Mouse (Mus musculus) layer of hippocampus, adult 11-12 months (tissue): ENCODE results near the gene Tmem88.

Experiments used
- DNase-seq: peaks from one replicate; pipeline ENCODE4 v3.0.0; 2022; ENCODE audit warnings: low spot score

Tmem88 gene

DNA sequence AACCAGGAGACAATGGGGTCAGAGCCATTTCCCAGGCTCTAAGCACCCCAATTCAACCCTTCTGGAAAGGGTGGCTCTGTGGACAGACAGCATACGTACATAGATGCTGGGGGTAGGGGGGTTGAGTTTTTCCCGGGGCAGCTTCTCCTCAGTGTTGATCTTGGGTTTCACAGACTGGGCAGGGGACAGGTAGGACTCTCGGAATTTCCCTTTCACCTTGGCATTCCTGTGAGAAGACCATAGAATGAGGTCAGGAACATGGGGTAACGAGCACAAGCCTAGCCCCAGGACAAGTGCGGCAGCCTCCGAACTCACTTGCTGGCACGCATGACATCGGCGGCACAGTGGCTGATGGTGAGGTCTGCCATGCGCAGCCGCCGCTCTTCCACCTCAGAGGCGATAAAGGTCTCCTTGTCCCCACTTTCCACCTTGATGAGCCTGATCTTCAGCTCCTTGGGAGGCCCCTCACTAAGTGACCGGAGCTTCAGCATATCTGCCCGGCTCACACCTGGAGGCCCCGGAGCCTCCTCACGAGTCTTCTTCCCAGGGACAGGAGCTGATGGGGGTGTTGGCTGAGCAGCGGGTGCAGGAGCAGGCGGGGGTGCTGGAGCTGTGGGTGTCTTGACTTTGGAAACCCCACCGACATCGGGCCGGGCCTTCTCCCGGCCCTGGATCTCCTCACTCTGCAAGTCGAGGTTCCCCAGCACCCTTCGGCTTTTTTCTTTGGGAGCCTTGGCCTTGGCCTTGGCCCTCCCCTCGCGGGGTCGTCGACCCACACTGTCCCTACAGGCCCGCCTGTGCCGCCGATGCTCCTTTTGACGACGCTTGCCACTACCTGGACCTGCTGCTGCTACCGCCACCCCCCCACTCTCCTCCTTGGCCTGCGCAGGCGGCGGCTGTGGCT lies 5.9 kb upstream of the Tmem88 start:
- no peak for DNase-seq

GRCm38 (mm10) chr11:69401987-69402386 lies 4.0 kb upstream of the Tmem88 start:
- no peak for DNase-seq

- DNase-seq = peak; percentile 92
Measured at GRCm38 (mm10) chr11:69401210-69401637, 3.2 kb upstream of the Tmem88 start.

DNA sequence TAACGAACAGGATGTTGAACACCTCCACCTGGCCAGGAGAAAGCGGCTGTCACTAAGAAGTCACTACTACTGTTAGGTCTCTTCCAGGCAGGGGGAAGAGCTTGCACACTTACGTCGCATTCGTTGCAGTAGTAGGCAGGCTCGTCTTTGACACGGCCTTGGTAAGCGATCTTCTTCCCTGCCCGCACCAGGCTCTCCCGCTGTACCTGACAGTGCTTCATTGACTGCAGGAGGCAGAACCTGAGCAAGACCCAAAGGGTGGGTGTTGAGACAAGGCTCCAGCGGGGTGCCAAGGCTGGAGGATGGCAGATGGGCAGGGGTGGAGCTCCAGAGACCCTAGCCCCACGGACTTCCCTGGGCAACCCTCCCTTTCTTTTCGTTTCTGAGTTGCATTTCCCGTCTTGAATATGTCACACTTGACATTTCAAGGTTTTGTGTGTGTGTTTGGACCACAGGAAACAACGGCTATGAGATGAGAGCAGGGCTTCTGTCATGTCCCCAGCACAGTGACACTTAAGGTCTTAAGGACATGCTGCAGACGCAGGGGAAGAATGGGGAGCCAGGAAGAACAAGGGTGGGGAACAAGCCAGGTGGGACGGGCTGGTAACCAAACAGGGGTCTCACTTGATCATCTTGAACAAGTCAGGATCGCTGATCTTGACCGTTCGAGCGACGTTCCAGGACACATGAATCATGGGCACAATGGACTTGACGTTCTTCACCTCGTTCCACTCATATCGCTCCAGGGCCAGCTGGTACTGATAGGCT lies 2.2 kb upstream of the Tmem88 start:
- no peak for DNase-seq

DNA sequence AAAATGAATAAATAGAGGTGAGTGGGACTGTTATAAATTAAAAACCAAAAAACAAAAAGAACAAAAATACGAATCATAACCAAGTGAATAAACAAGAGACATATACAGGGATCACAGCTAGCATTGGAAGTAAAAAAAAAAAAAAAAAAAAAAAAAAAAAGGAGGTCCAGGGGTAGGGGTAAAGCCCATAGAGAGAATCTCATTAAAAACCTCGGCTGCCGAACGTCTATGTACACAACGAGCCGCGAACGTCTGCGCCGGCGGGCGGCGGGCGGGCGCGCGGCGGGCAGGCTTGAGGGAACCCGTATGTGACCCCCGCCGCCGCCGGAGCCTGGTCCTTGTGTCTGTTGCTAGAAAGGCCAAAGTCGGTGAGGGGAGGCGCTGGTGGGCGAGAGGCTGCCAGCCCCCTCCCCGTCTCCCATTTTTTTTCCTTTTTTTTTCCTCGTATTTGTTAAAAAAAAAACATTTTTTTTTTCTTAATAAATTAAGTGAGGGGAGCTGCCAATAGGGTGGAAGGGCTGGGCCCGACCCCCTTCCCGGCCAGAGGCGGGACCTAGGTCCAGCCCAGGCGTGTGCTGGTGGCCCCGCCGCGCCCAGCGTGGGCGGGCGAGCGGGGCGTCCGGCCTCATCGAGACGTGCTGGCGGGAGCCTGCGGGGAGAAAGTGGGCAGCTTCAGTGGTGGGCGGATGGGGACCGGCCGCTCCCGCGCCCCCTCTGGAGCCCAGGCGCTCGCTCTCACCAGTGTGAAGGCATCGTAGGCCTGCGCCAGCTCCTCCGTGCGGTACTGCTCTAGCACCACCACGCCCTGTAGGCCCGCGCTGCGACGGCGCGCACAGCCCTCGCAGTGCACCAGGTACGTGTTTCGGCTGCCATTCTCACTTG lies 1.4 kb upstream of the Tmem88 start:
- no peak for DNase-seq

GRCm38 (mm10) chr11:69398486-69399200 lies 609 bp upstream of the Tmem88 start:
- no peak for DNase-seq

DNA sequence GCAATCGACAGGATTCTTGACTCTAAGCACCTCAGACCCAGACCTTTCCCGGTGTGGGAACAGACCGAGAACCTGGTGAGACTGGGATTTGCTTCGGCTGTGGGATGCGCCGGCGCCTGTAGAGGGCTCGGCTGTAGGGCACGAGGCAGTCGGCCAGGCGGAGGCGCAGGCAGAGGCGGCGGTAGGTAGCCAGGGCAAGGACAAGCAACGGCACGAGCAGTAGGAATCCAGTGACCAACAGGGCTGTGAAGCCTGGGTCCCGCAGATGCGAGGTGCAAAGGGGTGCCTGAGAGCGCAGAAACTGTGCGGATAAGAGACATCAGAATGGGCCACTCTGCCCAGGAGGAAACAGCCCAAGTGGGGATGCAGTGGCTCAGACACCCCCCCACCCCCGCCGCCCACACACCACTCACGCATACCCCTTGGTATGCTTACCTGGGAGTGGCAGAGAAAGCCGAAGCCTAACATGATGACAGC lies 415 bp downstream of the Tmem88 start:
- DNase-seq = no peak

GRCm38 (mm10) chr11:69396772-69397171 lies 1.3 kb downstream of the Tmem88 start:
- no peak for DNase-seq

DNA sequence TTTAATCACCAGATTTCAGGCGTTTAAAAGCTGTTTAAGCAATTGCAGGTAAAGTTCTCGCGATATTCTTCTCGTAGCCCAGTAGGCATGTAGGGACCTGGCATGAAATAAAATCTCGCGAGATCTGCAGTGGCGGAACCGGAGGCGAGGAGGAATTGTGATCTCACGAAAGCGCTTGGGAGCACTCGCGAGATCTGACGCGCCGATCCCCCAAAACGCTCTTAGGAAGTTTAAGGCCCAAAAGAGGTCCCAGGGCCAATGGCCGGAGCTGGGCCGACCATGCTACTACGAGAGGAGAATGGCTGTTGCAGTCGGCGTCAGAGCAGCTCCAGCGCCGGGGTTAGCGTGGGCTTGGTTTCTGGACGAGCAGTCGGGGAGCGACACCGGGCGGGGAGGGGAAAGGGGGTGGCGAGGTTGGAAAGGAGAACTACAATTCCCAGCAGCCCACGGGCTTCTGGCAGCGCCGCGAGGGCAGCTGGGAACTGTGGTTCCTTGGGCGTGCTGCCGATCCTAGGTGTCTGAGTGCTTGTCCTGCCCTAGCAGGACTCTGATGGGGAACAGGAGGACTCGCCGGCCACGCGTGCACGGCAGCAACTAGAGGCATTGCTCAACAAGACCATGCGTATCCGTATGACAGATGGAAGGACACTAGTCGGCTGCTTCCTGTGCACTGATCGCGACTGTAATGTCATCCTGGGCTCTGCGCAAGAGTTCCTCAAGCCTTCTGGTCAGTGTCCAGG lies 2.2 kb downstream of the Tmem88 start:
- DNase-seq = peak; percentile 99

- DNase-seq = peak; percentile 93
Measured at GRCm38 (mm10) chr11:69395235-69395633, 2.8 kb downstream of the Tmem88 start, which contains the start of the genes Naa38 and Cyb5d1. TSS of gene Naa38 (plus strand) at chr11:69395487. TSS of gene Cyb5d1 (minus strand) at chr11:69395631.

- peak; percentile 18 for DNase-seq
Measured at GRCm38 (mm10) chr11:69394591-69395167, 3.4 kb downstream of the Tmem88 start.

DNA sequence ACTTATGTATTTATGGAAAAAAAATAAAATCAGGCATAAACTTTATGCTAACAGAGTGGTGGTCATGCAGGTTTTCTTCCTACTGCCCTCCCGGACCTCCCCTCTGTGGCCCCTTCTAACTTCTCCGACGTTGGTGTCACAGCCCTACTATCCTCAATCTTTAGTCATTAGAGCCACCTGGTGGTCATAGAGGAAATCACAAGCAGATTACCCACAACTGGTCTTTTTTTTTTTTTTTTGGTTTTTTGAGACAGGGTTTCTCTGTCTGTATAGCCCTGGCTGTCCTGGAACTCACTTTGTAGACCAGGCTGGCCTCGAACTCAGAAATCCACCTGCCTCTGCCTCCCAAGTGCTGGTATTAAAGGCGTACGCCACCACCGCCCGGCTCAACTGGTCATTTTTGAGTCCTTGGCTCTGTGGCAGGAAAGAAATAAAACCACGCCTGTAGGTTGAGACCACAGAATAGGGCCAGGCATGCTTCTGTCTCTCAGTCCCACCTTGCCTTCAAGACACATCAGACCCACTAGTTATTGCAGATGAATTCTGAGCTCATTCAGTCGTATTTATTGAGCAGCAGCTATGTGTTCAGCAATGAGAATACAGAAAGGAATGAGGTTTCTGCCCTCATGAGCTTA lies 7.5 kb downstream of the Tmem88 start:
- DNase-seq = peak; percentile 87

DNA sequence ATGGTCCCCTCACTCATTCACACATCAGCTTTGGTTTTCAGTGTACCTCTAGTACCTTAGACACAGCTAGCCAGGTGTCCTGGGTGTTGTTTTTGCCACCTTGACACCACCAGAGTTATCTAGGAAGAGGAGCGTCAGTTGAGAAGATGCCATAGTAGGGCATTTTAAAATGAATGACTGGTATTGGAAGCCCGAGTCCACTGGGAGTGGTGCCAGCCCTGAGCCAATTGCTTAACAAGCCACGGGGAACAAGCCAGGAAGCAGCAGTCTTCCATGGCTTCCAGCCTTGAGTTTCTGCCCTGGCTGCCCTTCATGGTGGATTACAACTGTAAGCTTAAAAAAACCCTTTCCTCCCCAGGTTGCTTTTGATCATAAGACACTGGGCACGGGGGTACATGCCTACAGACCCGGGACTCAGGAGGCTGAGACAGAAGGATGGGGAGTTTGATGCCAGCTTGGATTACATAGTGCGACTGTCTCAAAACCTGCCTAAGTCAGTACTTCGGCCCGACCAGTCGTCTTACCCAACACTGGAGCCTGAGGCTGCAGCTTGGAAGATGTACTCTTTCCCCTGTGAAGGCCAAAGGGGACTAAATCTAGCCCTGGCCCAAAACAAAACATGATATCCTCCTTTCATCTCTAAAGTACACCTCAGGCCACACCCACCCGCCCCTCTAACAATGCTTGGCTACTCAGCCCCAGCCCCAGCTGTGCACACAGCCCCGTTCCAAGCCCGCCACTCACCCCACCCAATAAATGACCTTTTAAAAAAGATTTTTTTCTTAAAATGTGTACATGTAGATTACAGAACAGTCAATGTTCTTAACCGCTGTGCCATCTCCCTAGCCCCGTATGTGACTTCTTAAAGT lies 8.3 kb downstream of the Tmem88 start:
- DNase-seq = peak; percentile 66

GRCm38 (mm10) chr11:69388680-69389079 lies 9.4 kb downstream of the Tmem88 start:
- DNase-seq = no peak

DNA sequence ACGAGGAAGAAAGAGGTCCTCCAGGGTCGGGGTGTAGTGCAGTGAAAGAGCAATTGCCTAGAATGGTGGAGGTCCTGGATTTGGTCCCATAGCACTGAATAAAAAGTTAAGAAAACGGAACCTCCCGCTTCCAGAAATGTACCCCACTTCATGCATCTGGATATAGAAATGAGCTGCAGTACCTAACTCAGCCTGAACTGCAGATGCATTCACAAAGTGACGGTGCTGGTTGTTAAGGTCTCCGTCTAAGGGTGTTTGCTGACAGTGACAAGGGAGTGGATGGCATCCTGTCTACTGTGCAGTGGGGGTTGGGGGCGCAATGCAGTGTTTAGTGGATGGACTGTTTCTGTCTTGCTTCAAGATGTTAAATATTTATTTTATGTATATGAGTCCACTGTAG lies 11.3 kb downstream of the Tmem88 start:
- no peak for DNase-seq

DNA sequence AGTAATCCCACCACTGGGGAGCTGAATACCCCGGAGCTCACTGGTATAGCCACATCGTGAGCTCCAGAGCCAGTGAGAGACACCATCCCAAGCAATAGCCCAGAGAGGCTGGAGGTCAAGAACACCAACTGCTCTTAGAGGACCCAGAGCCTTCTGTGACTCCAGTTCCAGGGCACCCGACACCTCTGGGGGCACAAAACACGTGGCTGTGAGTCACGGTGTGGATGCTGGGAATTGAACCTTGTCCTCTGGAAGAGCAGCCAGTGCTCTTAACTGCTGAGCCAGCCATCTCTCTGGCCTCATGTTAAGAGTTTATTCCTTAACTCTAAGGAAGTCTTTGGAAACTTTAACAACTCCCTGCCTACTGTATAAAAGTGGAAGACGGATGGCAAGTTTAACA lies 13.1 kb downstream of the Tmem88 start:
- no peak for DNase-seq

DNA sequence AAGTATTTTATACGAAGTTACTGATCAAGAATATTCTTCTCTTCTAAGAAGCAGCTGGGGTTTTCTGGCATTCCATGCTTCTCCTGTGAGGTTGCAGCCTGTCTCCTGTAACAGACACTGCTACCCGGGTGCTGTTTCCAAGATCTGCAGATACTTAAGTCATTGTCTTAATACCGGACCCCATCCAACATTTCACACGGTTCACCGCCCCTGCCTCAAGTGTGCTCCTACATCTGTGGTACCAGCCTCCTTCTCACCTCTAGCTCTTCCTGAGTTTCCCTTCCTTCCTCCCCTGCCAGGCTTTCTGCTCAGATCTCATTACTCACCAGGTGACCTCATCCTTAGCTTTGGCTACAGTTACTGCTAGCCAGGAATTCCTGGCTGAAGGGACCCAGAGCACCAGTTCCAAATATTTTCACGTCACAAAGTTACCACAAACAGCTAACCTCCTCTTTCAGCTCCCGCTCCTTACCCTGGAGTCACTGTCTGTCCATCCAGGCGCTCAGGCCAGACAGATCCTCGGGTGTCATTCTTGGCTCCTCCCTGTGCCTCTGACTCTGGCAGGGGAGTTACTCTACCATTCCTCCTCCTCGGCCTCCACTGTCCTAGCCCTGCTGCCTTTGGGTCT lies 15.4 kb downstream of the Tmem88 start:
- no peak for DNase-seq

DNA sequence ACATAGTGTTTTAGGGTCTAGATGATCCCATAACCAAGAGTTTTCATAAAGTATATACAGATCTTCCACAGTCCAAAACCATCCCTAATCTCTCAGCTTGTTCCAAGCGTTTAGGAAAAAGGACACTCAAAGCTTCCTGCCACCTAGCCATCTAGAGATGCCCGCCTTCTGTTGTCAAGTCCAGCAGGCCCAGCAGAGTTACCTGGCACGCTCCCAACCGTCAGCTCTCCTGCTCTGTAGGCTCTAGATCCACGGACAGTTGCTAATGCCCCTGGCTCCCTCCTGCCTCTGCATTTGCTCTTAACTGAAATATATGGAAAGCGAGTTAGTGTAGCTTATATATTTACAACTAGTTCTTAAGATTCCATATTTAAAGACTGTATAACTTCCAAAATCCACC lies 16.7 kb downstream of the Tmem88 start:
- no peak for DNase-seq
